Mouse (Mus musculus) heart, adult 2 months (tissue): Measurements from ENCODE around the gene Smndc1. TPM values are rescaled to one million over a fixed set of nuclear protein-coding genes. Genes with fewer than 3 reads are reported as not detected.
A peak's percentile ranks its signal among the peaks of the same experiment; 100 is the strongest.

Experiments used
- DNase-seq, 2 experiments: peaks; one replicate each; pipeline ENCODE4 v3.0.0; 2021
- H3K27ac ChIP-seq: fragments of 200-600 bp; 2 replicates; pipeline ENCODE4 v1.8.1; 2022
- H3K27me3 ChIP-seq: fragments of 200-500 bp; 2 replicates; pipeline ENCODE4 v1.6.1; 2012; ENCODE audit warnings: mild to moderate bottlenecking, low read length, inconsistent platforms, mixed read lengths; ENCODE audit not compliant: control insufficient read depth, insufficient read depth
- H3K36me3 ChIP-seq: fragments of 200-500 bp; 2 replicates; pipeline ENCODE4 v1.6.1; 2012; ENCODE audit warnings: low read length, inconsistent platforms; ENCODE audit not compliant: control insufficient read depth, insufficient read depth
- H3K4me1 ChIP-seq: fragments of 200-500 bp; 2 replicates; pipeline ENCODE4 v1.6.1; 2011; ENCODE audit warnings: low read length; ENCODE audit not compliant: control insufficient read depth, insufficient read depth
- H3K4me3 ChIP-seq: fragments of 200-600 bp; 2 replicates; pipeline ENCODE4 v1.8.1; 2022
- H3K79me2 ChIP-seq: fragments of 200-500 bp; replicated peaks from 2 replicates; pipeline ENCODE4 v1.6.1; 2012; ENCODE audit warnings: mild to moderate bottlenecking, inconsistent platforms, low read length, moderate library complexity, mixed read lengths; ENCODE audit not compliant: control insufficient read depth, insufficient read depth
- H3K9ac ChIP-seq: fragments of 200-500 bp; 2 replicates; pipeline ENCODE4 v1.6.1; 2012; ENCODE audit warnings: low read depth, mild to moderate bottlenecking, control low read depth, inconsistent platforms, low read length, mixed read lengths
- CTCF ChIP-seq: fragments of 200-600 bp; IDR thresholded peaks from 2 replicates; pipeline ENCODE4 v1.8.1; 2022; ENCODE audit warnings: antibody characterized with exemption, mild to moderate bottlenecking, moderate library complexity
- EP300 ChIP-seq: fragments of 200-500 bp; IDR thresholded peaks from 2 replicates; pipeline ENCODE4 v1.6.1; 2011; ENCODE audit warnings: low read depth, low read length, control low read depth; ENCODE audit not compliant: insufficient read depth
- POLR2A ChIP-seq: fragments of 200-500 bp; IDR thresholded peaks from 2 replicates; pipeline ENCODE4 v1.6.1; 2011; ENCODE audit warnings: mild to moderate bottlenecking, low read depth, low read length, control low read depth; ENCODE audit not compliant: insufficient read depth
- WGBS: fragments of 180-500 bp; shearing (Covaris S2); methylation state at CpG from one replicate; pipeline ENCODE4 v1.1.7; 2018; 5-methylcytosine and 5-hydroxymethylcytosine counted together
- intact Hi-C: fragments of 180-260 bp; cut with DNase I; formaldehyde crosslinking; loops from one replicate; pipeline ENCODE4 v1.15.1; 2025
- polyA plus RNA-seq: library from polyadenylated mRNA; depleted of rRNA; stranded (reverse); fragments of >200 nt; gene quantifications from 2 replicates; pipeline ENCODE4 v1.2.3, GENCODE M21; 2012
- total RNA-seq, 2 experiments: library from RNA; stranded (reverse); gene quantifications; 2 replicates each; pipeline ENCODE4 v1.2.3; 2021

Gene Smndc1
- total and polyA plus RNA-seq, 3 experiments = 6.2 to 35.5 (median 32.7) TPM

DNA sequence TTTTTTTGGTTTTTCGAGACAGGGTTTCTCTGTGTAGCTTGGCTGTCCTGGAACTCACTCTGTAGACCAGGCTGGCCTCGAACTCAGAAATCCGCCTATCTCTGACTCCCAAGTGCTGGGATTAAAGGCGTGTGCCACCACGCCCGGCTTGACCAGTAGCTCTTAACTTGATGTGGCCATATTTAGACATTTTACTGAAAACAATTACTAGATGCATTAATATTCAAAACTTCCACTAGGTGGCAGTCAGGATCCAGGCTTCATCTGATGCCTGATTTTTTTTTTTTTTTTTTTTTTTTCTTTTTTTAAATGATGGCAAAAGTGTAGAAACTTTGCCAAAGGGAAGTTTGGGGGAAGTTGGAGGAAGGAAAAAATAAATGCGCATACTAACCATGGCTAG lies 4.2 kb upstream of the Smndc1 start:
- H3K4me1 ChIP-seq = peaks cover 2% of the 10 kb centered on the region
- no peak for TF ChIP-seq EP300
- TF ChIP-seq POLR2A = no peak
- peak; percentile 86 for TF ChIP-seq CTCF
- peak; percentile 28 to 40 for DNase-seq

DNA sequence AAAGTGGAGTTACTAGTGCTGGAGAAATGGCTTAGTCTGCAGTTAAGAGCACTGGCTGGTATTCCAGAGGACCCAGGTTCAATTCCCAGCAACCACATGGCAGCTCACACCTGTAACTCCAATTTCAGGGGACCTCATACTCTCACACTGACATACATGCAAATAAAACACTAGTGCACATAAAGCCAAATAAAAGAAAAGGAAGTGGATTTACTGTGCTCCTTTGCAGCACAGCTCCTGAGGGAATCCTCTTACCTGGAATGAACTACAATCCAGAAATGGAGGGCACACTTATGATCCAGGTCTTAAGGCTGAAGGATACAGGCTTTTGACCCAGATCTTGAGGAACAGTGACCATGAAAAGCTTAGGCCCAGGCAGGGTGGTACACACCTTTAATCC lies 3.3 kb upstream of the Smndc1 start:
- intact Hi-C loops = loop anchor here (1.0 to 10.0 kb wide), 2 partner anchors 186 to 551 kb away; partner anchors contain the start of genes Bbip1 and Shoc2

More for the DNA sequence above, 4.2 kb upstream of the Smndc1 start:
- Histone ChIP-seq H3K79me2 (peaks cover 5% of the 10 kb centered on the region), H3K27me3 (no peaks in the 10 kb centered on the region), H3K27ac (no peak overlapping the region), H3K4me3 (no peak overlapping the region), H3K36me3 (no peaks in the 10 kb centered on the region), H3K9ac (no peak overlapping the region)
- 6% methylated on average over 7 of the region's 7 CpGs for WGBS
- intact Hi-C loops = loop anchor here (10.0 kb wide), 1 partner anchor 550 kb away; the partner anchor contains the start of genes Bbip1 and Shoc2

DNA sequence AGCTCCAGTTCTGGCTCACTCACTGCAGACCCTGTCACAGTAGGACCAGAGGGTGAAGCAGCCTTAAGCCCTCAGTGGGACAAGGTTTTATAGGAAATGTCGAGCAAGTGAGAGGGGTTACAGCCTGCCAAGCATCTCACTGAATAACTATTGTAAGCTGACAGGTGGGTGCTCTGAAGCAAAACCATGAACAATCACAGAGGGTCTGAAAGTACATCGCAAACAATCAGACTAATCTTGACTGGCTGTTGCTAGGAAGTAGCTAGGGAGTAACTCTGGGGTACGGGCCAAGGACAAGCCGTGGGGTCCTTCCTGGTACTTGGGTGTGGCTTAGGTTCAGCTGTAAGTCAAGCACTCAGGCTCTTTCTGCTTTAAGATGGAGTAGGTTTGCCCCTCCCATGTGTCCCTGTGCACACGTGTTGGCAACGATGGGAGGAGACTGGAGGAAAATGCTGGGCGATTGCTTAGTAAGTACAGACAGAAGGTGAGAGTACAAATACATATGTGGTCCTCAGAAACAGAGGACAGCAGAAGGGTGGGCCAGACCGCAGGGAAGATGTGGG lies 2.5 kb upstream of the Smndc1 start:
- H3K79me2 ChIP-seq = peaks cover 5% of the 10 kb centered on the region
- H3K4me1 ChIP-seq = peaks cover 2% of the 10 kb centered on the region
- no peak overlapping the region for H3K9ac ChIP-seq
- intact Hi-C loops = loop anchor here (1.0 to 10.0 kb wide), 2 partner anchors 186 to 552 kb away; partner anchors contain the start of genes Bbip1 and Shoc2
- no peak overlapping the region for H3K4me3 ChIP-seq
- TF ChIP-seq EP300 (no peak), CTCF (no peak), POLR2A (no peak)
- 47% methylated on average over 8 of the region's 8 CpGs for WGBS
- H3K27ac ChIP-seq = no peak overlapping the region
- DNase-seq = no peak
- no peaks in the 10 kb centered on the region for H3K27me3 ChIP-seq
- H3K36me3 ChIP-seq = peaks cover 13% of the 10 kb centered on the region

More for the DNA sequence above, 3.3 kb upstream of the Smndc1 start:
- no peak for DNase-seq
- H3K4me1 ChIP-seq = peaks cover 2% of the 10 kb centered on the region
- peaks cover 6% of the 10 kb centered on the region; the same call in 1 of the 2 replicates for H3K36me3 ChIP-seq
- no peaks in the 10 kb centered on the region for H3K27me3 ChIP-seq
- peaks cover 5% of the 10 kb centered on the region for H3K79me2 ChIP-seq
- H3K4me3 ChIP-seq = no peak overlapping the region
- H3K9ac ChIP-seq = no peak overlapping the region
- no peak overlapping the region for H3K27ac ChIP-seq
- TF ChIP-seq CTCF = no peak
- no peak for TF ChIP-seq EP300
- TF ChIP-seq POLR2A = no peak

DNA sequence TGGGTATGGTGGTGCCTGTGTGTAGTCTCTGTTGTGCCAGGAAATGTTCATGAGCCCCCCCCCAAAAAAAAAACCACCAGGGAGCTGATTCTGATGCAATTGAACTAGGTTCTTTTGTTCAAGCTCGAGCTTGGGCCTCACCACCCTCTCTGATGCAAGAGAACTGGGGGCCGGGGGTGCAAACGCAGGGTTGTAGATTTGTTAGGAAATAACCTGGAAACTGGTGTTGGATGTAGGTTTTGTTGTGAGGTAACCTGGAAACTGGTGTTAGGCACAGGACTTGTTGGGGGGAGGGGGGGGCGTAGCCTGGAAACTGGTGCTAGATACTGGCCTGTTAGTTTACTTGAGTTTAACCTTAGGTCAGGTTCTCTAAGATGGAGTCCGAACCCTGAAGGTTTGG lies 1.4 kb upstream of the Smndc1 start:
- no peak overlapping the region for H3K4me3 ChIP-seq
- TF ChIP-seq CTCF (no peak), POLR2A (no peak), EP300 (no peak)
- peaks cover 5% of the 10 kb centered on the region for H3K79me2 ChIP-seq
- H3K9ac ChIP-seq = no peak overlapping the region
- 86% methylated on average over 5 of the region's 5 CpGs for WGBS
- no peak overlapping the region for H3K27ac ChIP-seq
- H3K27me3 ChIP-seq = no peaks in the 10 kb centered on the region
- peaks cover 2% of the 10 kb centered on the region for H3K4me1 ChIP-seq
- intact Hi-C loops = loop anchor here (10.0 kb wide), 1 partner anchor 553 kb away; the partner anchor contains the start of genes Bbip1 and Shoc2
- no peak for DNase-seq
- H3K36me3 ChIP-seq = peaks cover 23% of the 10 kb centered on the region

DNA sequence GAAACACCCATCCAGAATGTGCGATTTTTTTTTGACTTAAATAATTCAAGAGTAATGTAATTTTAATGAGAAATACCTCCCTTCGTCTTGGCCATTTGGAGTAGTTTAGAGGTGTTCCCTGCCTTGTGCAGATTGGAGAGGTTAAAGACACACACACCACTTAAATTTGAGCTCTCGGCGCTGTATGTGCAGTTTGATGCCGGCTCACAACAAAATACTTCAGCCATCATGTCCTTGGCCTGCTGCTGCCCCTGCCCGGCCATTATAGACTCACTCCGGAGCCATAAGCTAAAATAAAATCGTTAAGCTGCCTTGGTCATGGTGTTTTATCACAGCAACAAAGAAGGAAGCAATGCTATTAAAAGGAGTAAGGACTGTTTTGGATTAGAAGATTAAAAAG lies 1.0 kb upstream of the Smndc1 start:
- Histone ChIP-seq H3K4me3 (peak overlapping the region; percentile 96), H3K36me3 (peaks cover 24% of the 10 kb centered on the region), H3K27ac (peak overlapping the region; percentile 93; the same call in 1 of the 2 replicates), H3K4me1 (peaks cover 2% of the 10 kb centered on the region), H3K9ac (no peak overlapping the region), H3K27me3 (no peaks in the 10 kb centered on the region), H3K79me2 (peaks cover 5% of the 10 kb centered on the region)
- DNase-seq = no peak
- TF ChIP-seq POLR2A (no peak), EP300 (no peak), CTCF (no peak)
- 41% methylated on average over 8 of the region's 8 CpGs for WGBS
- intact Hi-C loops = loop anchor here (10.0 kb wide), 1 partner anchor 553 kb away; the partner anchor contains the start of genes Bbip1 and Shoc2

DNA sequence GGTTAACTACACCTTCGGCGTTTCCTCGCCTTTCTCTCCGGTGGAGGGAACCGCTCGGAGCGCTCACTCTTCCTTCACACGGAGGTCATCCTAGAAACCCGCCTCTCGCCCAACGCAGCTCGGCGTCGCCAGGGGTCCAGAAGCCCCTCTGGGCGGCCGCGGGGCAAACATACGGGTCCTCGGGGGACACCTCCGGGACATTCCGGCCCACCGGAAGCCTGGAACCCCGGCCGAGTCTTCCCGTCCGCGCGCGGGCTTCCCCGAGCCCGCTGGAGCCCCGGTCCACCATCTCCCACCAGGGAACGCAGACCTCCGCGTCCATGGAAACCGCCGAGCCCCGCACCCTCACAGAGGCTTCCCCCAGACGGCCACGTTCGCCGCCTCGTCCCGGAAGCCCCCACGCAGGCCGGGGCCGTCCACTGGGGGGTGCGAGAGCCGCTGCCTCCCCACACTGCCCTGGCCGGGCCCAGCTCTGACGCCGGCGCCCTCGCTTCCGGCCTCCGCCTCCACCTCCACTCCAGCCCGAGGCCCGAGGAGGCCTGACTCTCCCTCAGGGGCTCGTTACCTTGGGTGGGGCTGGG lies 437 bp downstream of the Smndc1 start:
- TF ChIP-seq CTCF = peak; percentile 31
- no peak for TF ChIP-seq EP300
- no peaks in the 10 kb centered on the region for H3K27me3 ChIP-seq
- H3K4me1 ChIP-seq = peaks cover 2% of the 10 kb centered on the region
- intact Hi-C loops = loop anchor here (1.0 to 10.0 kb wide), 2 partner anchors 79 to 555 kb away; partner anchors contain the start of genes Bbip1 and Shoc2
- WGBS = under 1% methylated on average over 59 of the region's 59 CpGs
- peak overlapping the region; percentile 100 for H3K9ac ChIP-seq
- H3K27ac ChIP-seq = peak overlapping the region; percentile 93
- H3K79me2 ChIP-seq = peaks cover 5% of the 10 kb centered on the region
- DNase-seq = no peak
- H3K36me3 ChIP-seq = peaks cover 31% of the 10 kb centered on the region
- peak overlapping the region; percentile 96 for H3K4me3 ChIP-seq
